Mouse (Mus musculus) hindbrain, embryonic 11.5 days (tissue): ENCODE data around the gene Vwf. TPM values are rescaled to one million over a fixed set of nuclear protein-coding genes. Genes with fewer than 3 reads are reported as not detected.

Source experiments
- ATAC-seq: fragments of 200-750 bp; cut with Nextera tagmentation; 2 replicates; pipeline ENCODE4 v1.8.0; 2017; ENCODE audit warnings: mild to moderate bottlenecking, moderate TSS enrichment, moderate library complexity; ENCODE audit not compliant: low FRiP score
- DNase-seq: peaks from one replicate; pipeline ENCODE4 v3.0.0-alpha.2; 2015; ENCODE audit warnings: low spot score
- H3K27ac ChIP-seq: fragments of 300-500 bp; sonication (generic); 2 replicates; pipeline ENCODE4 v1.5.1; 2014; ENCODE audit warnings: mild to moderate bottlenecking, low read depth, low read length
- H3K27me3 ChIP-seq: fragments of 300-500 bp; sonication (generic); 2 replicates; pipeline ENCODE4 v1.6.1; 2014; ENCODE audit warnings: mild to moderate bottlenecking, low read length, moderate library complexity, mixed read lengths; ENCODE audit not compliant: control insufficient read depth, insufficient read depth
- H3K36me3 ChIP-seq: fragments of 300-500 bp; sonication (generic); 2 replicates; pipeline ENCODE4 v1.6.1; 2014; ENCODE audit warnings: mild to moderate bottlenecking, low read length, moderate library complexity, mixed read lengths; ENCODE audit not compliant: control insufficient read depth, insufficient read depth
- H3K4me1 ChIP-seq: fragments of 300-500 bp; sonication (generic); replicated peaks from 2 replicates; pipeline ENCODE4 v1.6.1; 2014; ENCODE audit warnings: low read length, mixed read lengths; ENCODE audit not compliant: control insufficient read depth, insufficient read depth
- H3K4me2 ChIP-seq: fragments of 300-500 bp; sonication (generic); replicated peaks from 2 replicates; pipeline ENCODE4 v1.6.1; 2014; ENCODE audit warnings: mild to moderate bottlenecking, low read depth, low read length
- H3K4me3 ChIP-seq: fragments of 300-500 bp; sonication (generic); 2 replicates; pipeline ENCODE4 v1.5.1; 2014; ENCODE audit warnings: low read depth, low read length
- H3K9ac ChIP-seq: fragments of 300-500 bp; sonication (generic); 2 replicates; pipeline ENCODE4 v1.6.1; 2014; ENCODE audit warnings: low read depth, low read length
- H3K9me3 ChIP-seq: fragments of 300-500 bp; sonication (generic); 2 replicates; pipeline ENCODE4 v1.6.1; 2016; ENCODE audit warnings: low read length; ENCODE audit not compliant: control insufficient read depth
- WGBS: fragments of 180-500 bp; shearing (Covaris S2); extraction: QIAGEN DNeasy Blood & Tissue Kit; methylation state at CpG from one replicate; pipeline ENCODE4 v1.1.7; 2014; 5-methylcytosine and 5-hydroxymethylcytosine counted together
- polyA plus RNA-seq: library from polyadenylated mRNA; unstranded; fragments of >200 nt; fragmentation: Nextera tagmentation; extraction: Ambion mirVana; gene quantifications from 2 replicates; pipeline ENCODE4 v1.2.1, GENCODE M21; 2014

Vwf gene
- polyA plus RNA-seq, 1 experiment from 2014 or later, result 10.3 TPM

DNA sequence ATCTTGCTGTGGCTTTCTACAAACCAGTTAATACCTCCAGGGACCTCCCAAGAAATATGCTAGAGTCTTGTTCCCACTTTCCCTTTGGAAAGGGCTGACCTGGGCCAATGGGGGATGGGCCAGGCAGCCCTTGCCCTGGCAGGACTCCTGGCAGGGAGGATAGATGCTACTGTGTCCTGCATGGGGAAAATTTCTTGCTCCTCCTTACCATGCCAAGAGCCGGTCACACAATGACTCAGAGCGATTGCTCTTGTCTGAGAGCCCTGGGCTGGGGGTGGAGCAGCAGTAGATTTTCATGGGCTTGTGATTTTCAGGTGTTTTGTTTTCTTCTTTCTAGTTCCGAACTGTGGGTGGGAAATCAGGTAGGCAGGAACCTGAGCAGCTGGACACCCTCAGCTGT, 39.0 kb downstream of the Vwf start:
- Histone ChIP-seq H3K4me3 (no peak overlapping the region), H3K9ac (no peak overlapping the region), H3K27me3 (no peaks in the 10 kb centered on the region), H3K4me1 (no peaks in the 10 kb centered on the region), H3K36me3 (no peaks in the 10 kb centered on the region), H3K27ac (no peak overlapping the region), H3K9me3 (no peaks in the 10 kb centered on the region), H3K4me2 (no peak overlapping the region)
- ATAC-seq (no peak), DNase-seq (no peak)
- 59% methylated on average over 3 of the region's 3 CpGs for WGBS

DNA sequence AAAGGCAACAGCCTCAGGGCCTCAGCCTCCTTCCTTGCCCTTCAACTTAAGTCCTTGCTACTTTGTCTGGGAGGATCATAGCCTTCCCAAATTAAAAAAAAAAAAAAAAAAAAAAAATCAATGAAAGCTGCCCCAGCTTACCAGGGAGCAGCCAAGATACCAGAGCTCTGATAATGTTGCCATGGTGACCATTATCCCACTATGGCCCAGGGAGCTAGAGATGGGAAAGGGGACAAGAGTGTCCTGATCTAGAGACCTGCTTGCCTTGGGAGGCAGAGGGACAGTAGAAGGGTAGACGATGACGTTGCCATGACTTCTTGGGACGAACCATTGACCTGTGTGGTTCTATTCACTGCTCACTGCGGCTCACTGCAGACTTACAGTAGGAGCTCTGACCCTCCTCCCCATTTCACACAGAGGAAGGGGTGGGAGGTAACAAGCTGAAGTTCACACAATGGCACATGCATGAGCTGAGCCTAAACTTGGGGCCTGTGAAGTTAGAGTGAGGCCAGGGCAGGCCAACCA, 39.5 kb downstream of the Vwf start:
- Histone ChIP-seq H3K4me1 (no peaks in the 10 kb centered on the region), H3K4me3 (no peak overlapping the region), H3K9ac (no peak overlapping the region), H3K4me2 (no peak overlapping the region), H3K36me3 (no peaks in the 10 kb centered on the region), H3K27me3 (no peaks in the 10 kb centered on the region), H3K9me3 (no peaks in the 10 kb centered on the region), H3K27ac (no peak overlapping the region)
- ATAC-seq, result peak; percentile 51; the same call in 1 of the 2 replicates
- no peak for DNase-seq
- WGBS, result 65% methylated on average over 4 of the region's 4 CpGs

DNA sequence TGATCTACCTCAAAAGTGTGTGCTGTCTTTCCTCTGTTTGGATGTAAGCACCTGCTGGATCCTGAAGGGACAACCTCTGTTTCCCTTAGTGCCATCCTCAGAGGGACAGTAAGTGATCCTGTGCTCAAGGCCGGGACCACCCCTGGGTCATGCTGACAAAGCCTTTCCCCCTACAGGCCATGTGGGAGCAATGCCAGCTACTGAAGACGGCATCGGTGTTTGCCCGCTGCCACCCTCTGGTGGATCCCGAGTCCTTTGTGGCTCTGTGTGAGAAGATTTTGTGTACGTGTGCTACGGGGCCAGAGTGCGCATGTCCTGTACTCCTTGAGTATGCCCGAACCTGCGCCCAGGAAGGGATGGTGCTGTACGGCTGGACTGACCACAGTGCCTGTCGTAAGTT, 41.7 kb downstream of the Vwf start:
- DNase-seq, result no peak
- H3K27me3 ChIP-seq, result no peaks in the 10 kb centered on the region
- no peaks in the 10 kb centered on the region for H3K4me1 ChIP-seq
- H3K9ac ChIP-seq, result no peak overlapping the region
- no peak for ATAC-seq
- H3K4me2 ChIP-seq, result no peak overlapping the region
- H3K4me3 ChIP-seq, result no peak overlapping the region
- no peak overlapping the region for H3K27ac ChIP-seq
- no peaks in the 10 kb centered on the region for H3K9me3 ChIP-seq
- 90% methylated on average over 12 of the region's 12 CpGs for WGBS
- H3K36me3 ChIP-seq, result no peaks in the 10 kb centered on the region

DNA sequence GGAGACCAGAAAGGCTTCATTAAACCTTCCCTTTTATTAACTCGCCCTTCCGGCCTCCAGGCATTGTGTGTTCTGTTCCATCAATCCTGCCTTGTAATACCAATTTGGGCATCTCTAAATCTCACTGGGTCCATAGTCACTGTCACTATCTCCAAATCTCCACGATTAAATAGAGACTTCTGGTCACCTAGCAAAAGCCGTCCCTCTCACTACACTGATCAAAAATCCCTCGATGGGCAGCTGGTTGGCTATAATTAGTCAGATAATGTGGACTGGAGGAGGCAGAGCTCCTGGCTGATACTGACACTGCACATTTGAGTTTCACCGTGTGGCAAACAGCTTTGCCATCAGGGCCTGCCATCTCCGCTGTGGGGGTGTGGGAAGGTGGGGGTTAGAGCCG, 42.5 kb downstream of the Vwf start:
- no peak overlapping the region for H3K9ac ChIP-seq
- ATAC-seq (no peak), DNase-seq (no peak)
- no peak overlapping the region for H3K27ac ChIP-seq
- no peak overlapping the region for H3K4me3 ChIP-seq
- H3K27me3 ChIP-seq, result no peaks in the 10 kb centered on the region
- H3K9me3 ChIP-seq, result no peaks in the 10 kb centered on the region
- H3K4me1 ChIP-seq, result no peaks in the 10 kb centered on the region
- no peak overlapping the region for H3K4me2 ChIP-seq
- WGBS, result 79% methylated on average over 8 of the region's 8 CpGs
- H3K36me3 ChIP-seq, result no peaks in the 10 kb centered on the region

DNA sequence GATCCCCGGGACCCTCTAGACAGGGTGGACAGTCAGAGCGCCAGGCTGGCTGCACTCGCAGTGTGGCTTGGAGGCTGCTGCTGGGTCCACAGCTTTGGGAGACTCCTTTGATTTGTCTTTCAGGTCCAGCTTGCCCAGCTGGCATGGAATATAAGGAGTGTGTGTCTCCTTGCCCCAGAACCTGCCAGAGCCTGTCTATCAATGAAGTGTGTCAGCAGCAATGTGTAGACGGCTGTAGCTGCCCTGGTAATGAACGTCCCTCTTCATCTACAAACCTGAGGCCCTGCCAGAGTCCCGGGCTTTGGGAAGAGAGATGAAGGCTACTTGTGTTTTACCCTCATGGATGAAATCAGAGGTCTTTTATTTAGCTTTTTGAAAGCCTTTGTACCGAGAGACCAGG, 43.5 kb downstream of the Vwf start:
- Histone ChIP-seq H3K4me1 (no peaks in the 10 kb centered on the region), H3K36me3 (no peaks in the 10 kb centered on the region), H3K27me3 (no peaks in the 10 kb centered on the region), H3K27ac (no peak overlapping the region), H3K9me3 (no peaks in the 10 kb centered on the region), H3K4me2 (no peak overlapping the region), H3K4me3 (no peak overlapping the region), H3K9ac (no peak overlapping the region)
- DNase-seq, result no peak
- WGBS, result 83% methylated on average over 7 of the region's 7 CpGs
- ATAC-seq, result no peak

DNA sequence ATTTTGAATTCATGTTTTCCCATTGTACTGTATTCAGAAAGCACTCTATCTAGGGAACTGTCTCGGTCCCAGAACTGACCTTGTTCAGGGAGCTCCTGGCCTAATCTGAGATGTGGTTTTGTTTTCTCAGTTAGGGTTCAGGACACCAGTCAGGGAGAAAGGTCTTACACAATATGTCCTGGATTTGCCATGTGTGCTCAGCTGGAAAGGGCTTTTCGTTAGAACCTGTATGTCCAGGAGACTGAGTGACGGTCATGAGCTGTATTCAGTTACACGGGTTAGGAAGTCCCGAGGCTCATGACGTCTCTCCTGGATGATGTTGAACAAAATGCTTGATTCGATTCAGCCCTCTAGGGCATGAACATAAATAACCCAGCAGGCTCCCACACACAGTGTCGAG, 43.9 kb downstream of the Vwf start:
- H3K4me1 ChIP-seq, result no peaks in the 10 kb centered on the region
- no peak overlapping the region for H3K4me2 ChIP-seq
- H3K9me3 ChIP-seq, result no peaks in the 10 kb centered on the region
- no peaks in the 10 kb centered on the region for H3K27me3 ChIP-seq
- 67% methylated on average over 8 of the region's 8 CpGs for WGBS
- no peak overlapping the region for H3K9ac ChIP-seq
- H3K4me3 ChIP-seq, result no peak overlapping the region
- ATAC-seq (no peak), DNase-seq (no peak)
- no peaks in the 10 kb centered on the region for H3K36me3 ChIP-seq
- H3K27ac ChIP-seq, result no peak overlapping the region

DNA sequence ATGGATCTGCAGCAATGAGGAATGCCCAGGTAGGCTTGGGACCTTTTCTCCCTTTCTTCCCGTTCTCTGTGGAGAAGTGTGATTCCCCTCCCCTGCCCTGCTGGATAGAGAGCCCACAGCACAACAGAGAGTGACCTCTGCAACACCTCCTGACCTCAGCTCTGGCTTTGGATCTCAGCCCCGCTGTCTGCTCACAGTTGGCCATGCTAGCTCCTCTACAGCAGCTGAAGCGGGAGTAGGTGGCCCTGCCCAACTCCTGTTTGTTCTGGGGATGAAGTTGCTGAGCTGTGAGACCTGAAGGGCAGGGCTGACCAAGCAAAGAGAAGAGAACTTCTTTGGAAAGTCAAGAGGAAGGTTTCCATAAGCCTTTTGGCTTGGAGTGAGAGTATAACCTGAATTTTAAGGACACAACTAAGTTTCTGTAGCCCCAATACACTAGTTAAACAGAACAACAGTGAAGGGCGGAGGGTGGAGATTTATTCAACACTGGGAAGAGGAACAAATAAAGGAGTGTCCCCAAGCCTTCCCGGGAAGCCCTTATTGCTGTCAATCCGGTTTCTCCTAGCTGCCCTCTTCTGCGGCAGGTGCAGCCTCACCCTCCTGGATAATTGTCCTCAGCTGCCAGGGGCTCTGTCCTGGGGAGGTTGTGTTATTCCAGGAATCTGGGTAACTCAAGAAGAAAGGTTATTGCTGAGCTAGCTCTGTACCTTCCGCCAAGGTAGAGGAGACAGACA, 45.2 kb downstream of the Vwf start:
- H3K27ac ChIP-seq, result no peak overlapping the region
- no peaks in the 10 kb centered on the region for H3K36me3 ChIP-seq
- H3K9ac ChIP-seq, result no peak overlapping the region
- WGBS, result 64% methylated on average over 8 of the region's 8 CpGs
- H3K4me2 ChIP-seq, result no peak overlapping the region
- no peak overlapping the region for H3K4me3 ChIP-seq
- no peaks in the 10 kb centered on the region for H3K27me3 ChIP-seq
- ATAC-seq (no peak), DNase-seq (no peak)
- H3K9me3 ChIP-seq, result no peaks in the 10 kb centered on the region
- H3K4me1 ChIP-seq, result no peaks in the 10 kb centered on the region

DNA sequence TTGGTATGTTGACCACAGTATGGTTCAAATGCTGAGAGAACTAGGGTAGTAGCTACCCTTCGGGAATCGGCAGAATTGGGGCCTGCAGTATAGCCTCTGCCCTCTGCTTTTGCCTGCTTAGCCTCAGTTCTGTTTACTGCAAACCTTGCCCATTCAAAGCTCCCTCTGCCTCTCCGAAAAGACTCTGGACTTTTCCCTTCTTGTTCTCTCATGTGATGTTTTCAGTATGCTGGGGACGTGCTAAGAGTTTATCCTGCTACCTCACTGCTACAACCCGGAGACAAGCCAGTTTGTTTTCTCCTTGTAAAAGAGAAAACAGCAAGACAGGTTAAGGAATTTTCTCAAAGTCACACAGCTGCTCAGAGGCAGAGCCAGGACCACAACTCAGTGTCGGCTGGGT, 46.0 kb downstream of the Vwf start:
- ATAC-seq, result no peak
- WGBS, result 92% methylated on average over 6 of the region's 6 CpGs
- Histone ChIP-seq H3K27ac (no peak overlapping the region), H3K9ac (no peak overlapping the region), H3K4me3 (no peak overlapping the region), H3K4me1 (no peaks in the 10 kb centered on the region), H3K36me3 (no peaks in the 10 kb centered on the region), H3K4me2 (no peak overlapping the region), H3K27me3 (no peaks in the 10 kb centered on the region), H3K9me3 (no peaks in the 10 kb centered on the region)
- DNase-seq, result no peak

DNA sequence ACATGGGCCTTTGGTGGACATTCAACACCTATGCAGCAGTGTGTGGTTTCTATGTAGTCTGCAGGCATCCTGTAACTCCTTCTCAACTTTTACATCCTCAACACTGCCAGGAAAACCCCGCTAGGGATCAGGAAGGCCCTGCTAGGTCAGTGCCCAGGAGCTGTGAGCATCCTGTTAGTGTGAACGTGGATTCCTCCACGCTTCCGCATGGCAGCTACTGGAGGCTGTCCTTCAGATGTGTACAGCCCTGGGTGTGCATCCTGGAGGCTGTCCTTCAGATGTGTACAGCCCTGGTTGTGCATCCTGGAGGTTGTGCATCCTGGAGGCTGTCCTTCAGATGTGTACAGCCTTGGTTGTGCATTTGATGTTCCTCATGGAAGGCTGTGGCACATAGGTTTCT, 47.7 kb downstream of the Vwf start:
- Histone ChIP-seq H3K9me3 (no peaks in the 10 kb centered on the region), H3K27me3 (no peaks in the 10 kb centered on the region), H3K27ac (no peak overlapping the region), H3K36me3 (no peaks in the 10 kb centered on the region), H3K4me3 (no peak overlapping the region), H3K4me1 (no peaks in the 10 kb centered on the region), H3K9ac (no peak overlapping the region), H3K4me2 (no peak overlapping the region)
- no peak for DNase-seq
- no peak for ATAC-seq
- WGBS, result 85% methylated on average over 4 of the region's 4 CpGs
